Mouse (Mus musculus): ENCODE data around the gene Plxna3. TPM values are rescaled to one million over a fixed set of nuclear protein-coding genes. Genes with fewer than 3 reads are reported as not detected.
A peak's percentile ranks its signal among the peaks of the same experiment; 100 is the strongest.
"Not testable (repeated sequence)": the region's sequence is repeated elsewhere in the genome, so short reads cannot be mapped to it uniquely, and the experiment has no call there.

The Plxna3 gene
- polyA plus RNA-seq, 1 experiment from 2014 or later: 51.3 TPM

GRCm38 (mm10) chrX:74312540-74313464, 16.1 kb upstream of the Plxna3 start, which contains the start of gene Fam50a:
TSS of gene Fam50a (plus strand) at chrX:74313033.
- Histone ChIP-seq H3K4me1 (peaks cover 3% of the 10 kb centered on the region), H3K4me2 (replicated peaks) (peak within 1 kb of the TSS; percentile 77), H3K36me3 (peaks cover 39% of the 10 kb centered on the region), H3K27me3 (no peaks in the 10 kb centered on the region), H3K9ac (replicated peaks) (peak within 1 kb of the TSS; percentile 81), H3K4me3 (peak within 1 kb of the TSS; percentile 56), H3K9me3 (no peaks in the 10 kb centered on the region), H3K27ac (replicated peaks) (peak within 1 kb of the TSS; percentile 85)
- ATAC-seq (ENCODE audit: low FRiP score, low read depth): peak; percentile 94
- WGBS: 22% methylated on average over 59 of the region's 59 CpGs

GRCm38 (mm10) chrX:74329215-74329671, 377 bp downstream of the Plxna3 start:
- WGBS: 27% methylated on average over 10 of the region's 10 CpGs
- H3K27ac ChIP-seq (replicated peaks): peak overlapping the region; percentile 78
- no peaks in the 10 kb centered on the region for H3K27me3 ChIP-seq
- H3K36me3 ChIP-seq: peaks cover 18% of the 10 kb centered on the region
- peak overlapping the region; percentile 75 for H3K9ac ChIP-seq (replicated peaks)
- H3K4me2 ChIP-seq (replicated peaks): peak overlapping the region; percentile 61
- peak overlapping the region; percentile 54 for H3K4me3 ChIP-seq
- no peaks in the 10 kb centered on the region for H3K9me3 ChIP-seq
- H3K4me1 ChIP-seq: peaks cover 12% of the 10 kb centered on the region
- peak; percentile 61 for ATAC-seq (ENCODE audit: low FRiP score, low read depth)

GRCm38 (mm10) chrX:74330166-74330930, 1.5 kb downstream of the Plxna3 start:
- no peak for ATAC-seq (ENCODE audit: low FRiP score, low read depth)
- peaks cover 29% of the 10 kb centered on the region for H3K36me3 ChIP-seq
- peak overlapping the region; percentile 75; the same call in 1 of the 2 replicates for H3K9ac ChIP-seq (replicated peaks)
- peaks cover 12% of the 10 kb centered on the region for H3K4me1 ChIP-seq
- H3K9me3 ChIP-seq: no peaks in the 10 kb centered on the region
- WGBS: 37% methylated on average over 2 of the region's 2 CpGs
- H3K4me2 ChIP-seq (replicated peaks): peak overlapping the region; percentile 61
- no peaks in the 10 kb centered on the region for H3K27me3 ChIP-seq
- H3K27ac ChIP-seq (replicated peaks): peak overlapping the region; percentile 22; the same call in 1 of the 2 replicates
- H3K4me3 ChIP-seq: peak overlapping the region; percentile 54

- H3K4me1 ChIP-seq: no peaks in the 10 kb centered on the region
- peak; percentile 47; the same call in 1 of the 2 replicates for ATAC-seq (ENCODE audit: low FRiP score, low read depth)
- no peaks in the 10 kb centered on the region for H3K36me3 ChIP-seq
- H3K27ac ChIP-seq (replicated peaks): peak overlapping the region; percentile 42
- no peaks in the 10 kb centered on the region for H3K9me3 ChIP-seq
- no peaks in the 10 kb centered on the region for H3K27me3 ChIP-seq
- H3K4me3 ChIP-seq: peak overlapping the region; percentile 44
- peak overlapping the region; percentile 59 for H3K4me2 ChIP-seq (replicated peaks)
- 31% methylated on average over 13 of the region's 13 CpGs for WGBS
- H3K9ac ChIP-seq (replicated peaks): peak overlapping the region; percentile 59
These were observed 24.0 kb downstream of the Plxna3 start for GRCm38 (mm10) chrX:74352645-74353466.

GRCm38 (mm10) chrX:74353467-74353770, 24.6 kb downstream of the Plxna3 start, which contains the start of gene Lage3:
TSS of gene Lage3 (minus strand) at chrX:74353618.
- H3K36me3 ChIP-seq: no peaks in the 10 kb centered on the region
- no peaks in the 10 kb centered on the region for H3K27me3 ChIP-seq
- peak within 1 kb of the TSS; percentile 44 for H3K4me3 ChIP-seq
- H3K9me3 ChIP-seq: no peaks in the 10 kb centered on the region
- peak within 1 kb of the TSS; percentile 42 for H3K27ac ChIP-seq (replicated peaks)
- H3K4me1 ChIP-seq: no peaks in the 10 kb centered on the region
- peak within 1 kb of the TSS; percentile 59 for H3K9ac ChIP-seq (replicated peaks)
- 36% methylated on average over 3 of the region's 22 CpGs for WGBS
- ATAC-seq (ENCODE audit: low FRiP score, low read depth): peak; percentile 83
- H3K4me2 ChIP-seq (replicated peaks): peak within 1 kb of the TSS; percentile 59

- 92% methylated on average over 3 of the region's 3 CpGs for WGBS
- not testable (repeated sequence) for H3K4me2 ChIP-seq (replicated peaks); H3K4me1 ChIP-seq; H3K27me3 ChIP-seq; H3K4me3 ChIP-seq; H3K9me3 ChIP-seq; H3K36me3 ChIP-seq; ATAC-seq (ENCODE audit: low FRiP score, low read depth); H3K27ac ChIP-seq (replicated peaks); H3K9ac ChIP-seq (replicated peaks)
These were observed 28.2 kb downstream of the Plxna3 start for GRCm38 (mm10) chrX:74357069-74357468.

- WGBS: 59% methylated on average over 11 of the region's 11 CpGs
- Histone ChIP-seq H3K4me2 (replicated peaks) (no peak overlapping the region), H3K9ac (replicated peaks) (no peak overlapping the region)
These were observed 30.3 kb downstream of the Plxna3 start for GRCm38 (mm10) chrX:74359171-74359570.

GRCm38 (mm10) chrX:74367512-74367911, 38.6 kb downstream of the Plxna3 start:
- peak overlapping the region; percentile 71 for H3K9ac ChIP-seq (replicated peaks)
- H3K9me3 ChIP-seq: no peaks in the 10 kb centered on the region
- H3K27me3 ChIP-seq: no peaks in the 10 kb centered on the region
- ATAC-seq (ENCODE audit: low FRiP score, low read depth): no peak; the same call in 1 of the 2 replicates
- 0 out of 2 replicates have a peak overlapping the region, but pooled peaks have one; percentile 63 for H3K27ac ChIP-seq (replicated peaks)
- no peaks in the 10 kb centered on the region; the same call in 1 of the 2 replicates for H3K36me3 ChIP-seq
- WGBS: 76% methylated on average over 10 of the region's 10 CpGs
- H3K4me3 ChIP-seq: peak overlapping the region; percentile 59
- peaks cover 9% of the 10 kb centered on the region; the same call in 1 of the 2 replicates for H3K4me1 ChIP-seq
- H3K4me2 ChIP-seq (replicated peaks): peak overlapping the region; percentile 66

More at GRCm38 (mm10) chrX:74359171-74359570, 30.3 kb downstream of the Plxna3 start:
- Histone ChIP-seq H3K27ac (replicated peaks) (no peak overlapping the region), H3K27me3 (no peaks in the 10 kb centered on the region), H3K36me3 (no peaks in the 10 kb centered on the region), H3K9me3 (no peaks in the 10 kb centered on the region), H3K4me1 (no peaks in the 10 kb centered on the region), H3K4me3 (no peak overlapping the region)
- ATAC-seq (ENCODE audit: low FRiP score, low read depth): no peak

- H3K27ac ChIP-seq (replicated peaks): peak overlapping the region; percentile 63
- peak overlapping the region; percentile 59 for H3K4me3 ChIP-seq
- ATAC-seq (ENCODE audit: low FRiP score, low read depth): peak; percentile 77
- H3K9ac ChIP-seq (replicated peaks): peak overlapping the region; percentile 71
- H3K36me3 ChIP-seq: no peaks in the 10 kb centered on the region; the same call in 1 of the 2 replicates
- 29% methylated on average over 46 of the region's 49 CpGs for WGBS
- H3K4me2 ChIP-seq (replicated peaks): peak overlapping the region; percentile 66
- H3K27me3 ChIP-seq: no peaks in the 10 kb centered on the region
- no peaks in the 10 kb centered on the region for H3K9me3 ChIP-seq
- peaks cover 10% of the 10 kb centered on the region; the same call in 1 of the 2 replicates for H3K4me1 ChIP-seq
These were observed 39.5 kb downstream of the Plxna3 start for GRCm38 (mm10) chrX:74368209-74368909.

GRCm38 (mm10) chrX:74372888-74373549, 44.2 kb downstream of the Plxna3 start, which contains the start of the genes Ubl4a and Slc10a3:
TSS of gene Ubl4a (minus strand) at chrX:74373218.
TSS of gene Slc10a3 (minus strand) at chrX:74373349.
- Histone ChIP-seq H3K27ac (replicated peaks) (no peak within 1 kb of the TSS), H3K36me3 (no peaks in the 10 kb centered on the region; the same call in 1 of the 2 replicates), H3K27me3 (no peaks in the 10 kb centered on the region), H3K9me3 (no peaks in the 10 kb centered on the region), H3K4me2 (replicated peaks) (peak within 1 kb of the TSS; percentile 56), H3K9ac (replicated peaks) (no peak within 1 kb of the TSS), H3K4me1 (peaks cover 4% of the 10 kb centered on the region; the same call in 1 of the 2 replicates), H3K4me3 (peak within 1 kb of the TSS; percentile 44)
- ATAC-seq (ENCODE audit: low FRiP score, low read depth): peak; percentile 91
- WGBS: 40% methylated on average over 32 of the region's 32 CpGs
